Mouse (Mus musculus): ENCODE results near the gene Tmem167.

Tmem167 gene

GRCm38 (mm10) chr13:90182262-90182661, 93.3 kb downstream of the Tmem167 start:
- DNase-seq (ENCODE audit: low spot score in 2 of 2) = no peak

GRCm38 (mm10) chr13:90183536-90183935, 94.6 kb downstream of the Tmem167 start:
- no peak for DNase-seq (ENCODE audit: low spot score in 2 of 2)

- no peak for DNase-seq (ENCODE audit: low spot score in 2 of 2)
Measured at GRCm38 (mm10) chr13:90186694-90187093, 97.8 kb downstream of the Tmem167 start.

- no peak for DNase-seq (ENCODE audit: low spot score in 2 of 2)
Measured at GRCm38 (mm10) chr13:90188021-90188420, 99.1 kb downstream of the Tmem167 start.

GRCm38 (mm10) chr13:90191794-90192193, 102.9 kb downstream of the Tmem167 start:
- no peak for DNase-seq (ENCODE audit: low spot score in 2 of 2)

Data from frontal cortex, postnatal 36 days (tissue).